Mouse (Mus musculus) lung, adult 2 months (tissue): Measurements from ENCODE around the gene Slc25a15.

Experiments used
- CTCF ChIP-seq: fragments of 200-500 bp; IDR thresholded peaks from 2 replicates; pipeline ENCODE4 v1.5.1; 2011; ENCODE audit warnings: mild to moderate bottlenecking, low read length, control low read depth; ENCODE audit not compliant: insufficient read depth
- POLR2A ChIP-seq: fragments of 200-500 bp; IDR thresholded peaks from 2 replicates; pipeline ENCODE4 v1.6.1; 2011; ENCODE audit warnings: low read depth, mild to moderate bottlenecking, control low read depth, low read length, borderline replicate concordance; ENCODE audit errors: extremely low read depth

DNA sequence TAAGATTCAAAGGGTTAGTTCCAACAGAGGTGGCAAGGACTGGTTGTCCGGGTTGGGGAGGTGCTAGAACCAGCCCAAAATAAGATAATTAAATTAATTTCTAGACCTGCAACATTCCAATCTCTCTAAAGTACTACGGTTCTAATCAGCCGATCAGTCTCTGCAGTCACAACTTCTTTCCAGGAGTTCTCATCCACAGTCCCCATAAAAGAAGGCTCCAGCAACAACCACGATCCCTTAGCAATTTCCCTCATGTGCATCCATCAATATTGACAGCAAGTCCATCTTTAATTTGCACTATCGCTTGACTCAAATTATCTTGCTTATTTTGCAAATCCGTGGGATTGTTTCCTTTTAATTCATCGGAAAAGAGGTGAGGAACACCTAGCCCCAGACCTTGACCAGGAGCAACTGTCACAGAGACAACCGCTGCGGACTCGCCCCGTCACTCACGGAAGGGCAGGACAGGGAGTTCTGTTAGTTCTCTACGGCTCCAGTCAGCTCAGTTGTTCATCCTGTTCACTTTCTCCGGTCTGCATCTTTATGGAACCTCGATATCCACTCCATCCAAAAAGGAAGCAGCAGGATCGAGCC is 12.4 kb upstream of the Slc25a15 start:
- no peak for TF ChIP-seq CTCF
- TF ChIP-seq POLR2A = no peak
